Mouse (Mus musculus) C2C12 (cell line): Measurements from ENCODE around the gene 2900011O08Rik. TPM values are rescaled to one million over a fixed set of nuclear protein-coding genes. Genes with fewer than 3 reads are reported as not detected.

Experiments used
- H3K27me3 ChIP-seq: one replicate; pipeline ENCODE4 v1.6.1; 2011; ENCODE audit not compliant: control insufficient read depth, insufficient read depth, insufficient read length
- H3K36me3 ChIP-seq: one replicate; pipeline ENCODE4 v1.6.1; 2011; ENCODE audit not compliant: control insufficient read depth, insufficient read depth
- H3K4me3 ChIP-seq: one replicate; pipeline ENCODE4 v1.5.1; 2011; ENCODE audit warnings: mild to moderate bottlenecking, control low read depth; ENCODE audit not compliant: poor library complexity, insufficient read depth, severe bottlenecking
- H3K79me2 ChIP-seq: one replicate; pipeline ENCODE4 v1.6.1; 2011; ENCODE audit not compliant: control insufficient read depth, insufficient read depth
- H3K79me3 ChIP-seq: one replicate; pipeline ENCODE4 v1.6.1; 2011; ENCODE audit warnings: low read depth, control low read depth
- H3ac ChIP-seq: one replicate; pipeline ENCODE3; 2011; ENCODE audit warnings: low read depth; ENCODE audit not compliant: control insufficient read depth, insufficient read length
- CEBPB ChIP-seq: IDR thresholded peaks from one replicate; pipeline ENCODE4 v1.6.1; 2011; ENCODE audit warnings: low read depth, mild to moderate bottlenecking, control low read depth, moderate library complexity
- CTCF ChIP-seq: IDR thresholded peaks from one replicate; pipeline ENCODE4 v1.5.1; 2011; ENCODE audit not compliant: control insufficient read depth, insufficient read depth, insufficient read length
- FOSL1 ChIP-seq: IDR thresholded peaks from one replicate; pipeline ENCODE4 v1.8.0; 2011; ENCODE audit warnings: mild to moderate bottlenecking, low read length; ENCODE audit not compliant: poor library complexity, insufficient read depth, severe bottlenecking
- MAX ChIP-seq: IDR thresholded peaks from one replicate; pipeline ENCODE4 v1.6.1; 2011; ENCODE audit warnings: mild to moderate bottlenecking, control low read depth
- MYOD1 ChIP-seq: IDR thresholded peaks from one replicate; pipeline ENCODE4 v1.6.1; 2011; ENCODE audit warnings: low read depth; ENCODE audit not compliant: control insufficient read depth, insufficient read length
- MYOG ChIP-seq: IDR thresholded peaks from one replicate; pipeline ENCODE4 v1.6.1; 2011; ENCODE audit not compliant: control insufficient read depth, insufficient read length; ENCODE audit errors: extremely low read depth
- USF1 ChIP-seq: IDR thresholded peaks from one replicate; pipeline ENCODE4 v1.6.1; 2011; ENCODE audit warnings: low read depth, mild to moderate bottlenecking, control low read depth, moderate library complexity
- polyA plus RNA-seq: library from polyadenylated mRNA; unstranded; fragments of >200 nt; fragmentation: generic; extraction: Trizol; gene quantifications from one replicate; pipeline ENCODE4 v1.2.1, GENCODE M21; 2012; ENCODE audit warnings: missing spikeins

The 2900011O08Rik gene
- polyA plus RNA-seq, 1 experiment: 0.02 TPM

DNA sequence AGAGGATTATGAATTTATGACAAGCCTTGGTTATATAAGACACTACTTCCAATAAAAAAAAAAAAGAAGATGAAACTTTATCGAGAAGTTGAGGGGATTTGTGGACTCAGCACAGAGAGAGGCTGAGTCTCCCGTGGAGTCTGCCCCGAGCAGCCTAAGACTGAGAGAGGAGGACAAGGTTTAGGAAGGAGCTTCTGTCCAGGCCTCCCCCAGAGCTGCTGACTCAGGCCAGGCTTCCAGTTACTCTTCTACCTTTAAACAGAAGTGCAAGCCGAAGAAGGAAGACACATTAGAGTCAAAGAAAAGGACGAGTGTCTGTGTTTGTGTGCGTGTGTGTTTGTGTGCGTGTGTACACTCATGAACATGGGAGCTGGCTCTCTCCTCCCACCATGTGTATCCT lies 144.4 kb downstream of the 2900011O08Rik start:
- Histone ChIP-seq H3K79me3 (no peaks in the 10 kb centered on the region), H3K4me3 (no peak overlapping the region), H3K79me2 (no peaks in the 10 kb centered on the region), H3K36me3 (peaks cover 66% of the 10 kb centered on the region), H3ac (no peak overlapping the region), H3K27me3 (no peaks in the 10 kb centered on the region)
- TF ChIP-seq MYOD1: no peak
- TF ChIP-seq CTCF: no peak
- TF ChIP-seq MAX: no peak
- no peak for TF ChIP-seq MYOG
- no peak for TF ChIP-seq USF1
- no peak for TF ChIP-seq CEBPB
- no peak for TF ChIP-seq FOSL1

DNA sequence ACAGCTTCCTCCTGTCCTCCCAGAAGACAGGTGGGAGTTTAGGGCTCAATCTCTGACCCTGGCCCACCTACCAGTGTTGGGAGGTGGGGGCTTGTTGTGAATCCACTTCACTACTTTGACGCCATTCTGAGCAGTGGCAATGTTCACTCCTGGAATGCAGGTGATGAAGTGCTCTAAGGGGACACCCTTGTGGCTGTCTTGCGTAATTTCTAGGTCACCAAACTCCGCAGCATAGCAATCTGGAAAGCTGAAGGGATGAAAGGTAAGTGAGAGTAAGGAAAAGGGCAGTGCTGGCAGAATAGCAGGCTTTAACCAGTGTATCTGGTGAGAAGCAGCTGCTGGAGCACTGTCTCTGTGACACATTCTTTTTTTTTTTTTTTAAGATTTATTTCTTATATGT lies 145.0 kb downstream of the 2900011O08Rik start:
- TF ChIP-seq USF1: no peak
- no peak for TF ChIP-seq FOSL1
- TF ChIP-seq MYOG: no peak
- no peak for TF ChIP-seq CEBPB
- TF ChIP-seq MAX: no peak
- no peak for TF ChIP-seq CTCF
- no peak for TF ChIP-seq MYOD1

DNA sequence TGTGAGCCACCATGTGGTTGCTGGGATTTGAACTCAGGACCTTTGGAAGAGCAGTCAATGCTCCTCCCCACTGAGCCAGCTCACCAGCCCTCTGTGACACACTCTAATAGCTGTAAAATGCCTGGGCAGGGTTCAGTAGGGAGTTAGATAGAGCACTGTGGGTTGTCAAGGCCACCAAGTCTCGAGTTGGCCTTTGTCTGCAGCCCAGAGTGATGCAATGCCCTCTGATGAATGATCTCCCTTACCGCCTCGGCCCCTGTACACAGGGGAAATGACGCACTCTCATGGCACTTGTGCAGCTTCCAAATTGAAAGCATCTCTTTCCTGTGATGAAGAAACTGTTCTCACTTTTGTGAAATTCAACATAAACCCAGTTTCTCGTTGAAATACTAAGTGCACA lies 145.4 kb downstream of the 2900011O08Rik start:
- H3ac ChIP-seq: no peak overlapping the region
- H3K79me3 ChIP-seq: no peaks in the 10 kb centered on the region
- H3K4me3 ChIP-seq: no peak overlapping the region
- H3K79me2 ChIP-seq: no peaks in the 10 kb centered on the region
- TF ChIP-seq USF1 (no peak), CEBPB (no peak), FOSL1 (no peak), CTCF (no peak), MYOG (no peak), MAX (no peak), MYOD1 (no peak)
- no peaks in the 10 kb centered on the region for H3K27me3 ChIP-seq
- H3K36me3 ChIP-seq: peaks cover 67% of the 10 kb centered on the region

More for the DNA sequence above, 145.0 kb downstream of the 2900011O08Rik start:
- Histone ChIP-seq H3K4me3 (no peak overlapping the region), H3K79me2 (no peaks in the 10 kb centered on the region), H3K79me3 (no peaks in the 10 kb centered on the region), H3K27me3 (no peaks in the 10 kb centered on the region), H3K36me3 (peaks cover 66% of the 10 kb centered on the region), H3ac (no peak overlapping the region)

DNA sequence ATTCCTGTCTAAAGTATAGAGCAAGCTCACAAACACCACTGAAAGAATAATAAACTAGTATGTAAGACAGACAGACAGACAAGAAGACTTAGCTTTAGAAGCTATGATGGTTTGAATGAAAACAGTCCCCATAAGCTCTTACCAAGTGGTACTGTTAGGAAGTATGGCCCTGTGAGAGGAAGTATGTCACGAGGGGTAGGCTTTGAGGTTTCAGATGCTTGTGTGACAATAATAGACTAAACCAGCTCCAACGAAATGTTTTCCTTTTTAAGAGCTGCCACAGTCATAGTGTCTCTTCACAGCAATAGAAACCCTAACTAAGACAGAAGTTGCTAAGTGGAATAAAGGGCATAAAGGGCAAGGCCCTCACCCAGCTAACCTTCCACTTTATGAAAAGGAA lies 148.6 kb downstream of the 2900011O08Rik start:
- no peak overlapping the region for H3K4me3 ChIP-seq
- H3K36me3 ChIP-seq: peaks cover 73% of the 10 kb centered on the region
- TF ChIP-seq CTCF: no peak
- no peak for TF ChIP-seq FOSL1
- no peak for TF ChIP-seq MYOG
- no peak for TF ChIP-seq USF1
- TF ChIP-seq MAX: no peak
- TF ChIP-seq CEBPB: no peak
- no peak for TF ChIP-seq MYOD1
- H3K27me3 ChIP-seq: no peaks in the 10 kb centered on the region
- no peaks in the 10 kb centered on the region for H3K79me3 ChIP-seq
- H3ac ChIP-seq: no peak overlapping the region
- no peaks in the 10 kb centered on the region for H3K79me2 ChIP-seq

DNA sequence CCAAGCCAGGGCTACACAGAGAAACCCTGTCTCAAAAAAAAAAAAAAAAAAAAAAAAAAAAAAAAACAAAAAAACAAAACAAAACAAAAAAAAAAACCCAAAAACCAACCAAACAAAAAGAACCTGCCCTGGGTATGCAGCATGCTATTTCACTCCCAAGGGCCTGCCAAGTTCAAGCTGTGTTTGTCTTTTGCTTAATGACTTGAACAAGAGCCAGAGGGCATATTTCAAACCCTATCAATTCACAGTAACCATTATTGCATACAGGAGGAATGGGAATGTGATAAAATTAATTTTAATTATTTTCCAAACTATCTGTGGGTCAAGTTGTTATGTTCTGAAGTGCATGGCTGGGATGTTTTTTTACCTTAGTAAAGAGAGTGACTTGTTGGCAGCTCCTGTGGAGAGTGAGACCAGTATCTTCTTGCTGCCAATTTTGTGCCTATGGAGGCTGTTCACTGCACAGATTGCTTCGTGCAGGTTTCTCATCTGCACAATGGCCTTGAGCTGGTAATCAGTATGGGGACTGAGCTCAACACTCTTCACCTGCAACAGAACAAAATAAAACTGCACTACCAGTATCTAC lies 151.7 kb downstream of the 2900011O08Rik start:
- no peak for TF ChIP-seq CTCF
- no peak for TF ChIP-seq MAX
- TF ChIP-seq MYOD1: no peak
- no peak for TF ChIP-seq MYOG
- TF ChIP-seq FOSL1: no peak
- no peak for TF ChIP-seq CEBPB
- no peak for TF ChIP-seq USF1
- no peaks in the 10 kb centered on the region for H3K79me2 ChIP-seq
- no peak overlapping the region for H3ac ChIP-seq
- no peaks in the 10 kb centered on the region for H3K27me3 ChIP-seq
- H3K4me3 ChIP-seq: no peak overlapping the region
- H3K36me3 ChIP-seq: peaks cover 75% of the 10 kb centered on the region
- no peaks in the 10 kb centered on the region for H3K79me3 ChIP-seq

DNA sequence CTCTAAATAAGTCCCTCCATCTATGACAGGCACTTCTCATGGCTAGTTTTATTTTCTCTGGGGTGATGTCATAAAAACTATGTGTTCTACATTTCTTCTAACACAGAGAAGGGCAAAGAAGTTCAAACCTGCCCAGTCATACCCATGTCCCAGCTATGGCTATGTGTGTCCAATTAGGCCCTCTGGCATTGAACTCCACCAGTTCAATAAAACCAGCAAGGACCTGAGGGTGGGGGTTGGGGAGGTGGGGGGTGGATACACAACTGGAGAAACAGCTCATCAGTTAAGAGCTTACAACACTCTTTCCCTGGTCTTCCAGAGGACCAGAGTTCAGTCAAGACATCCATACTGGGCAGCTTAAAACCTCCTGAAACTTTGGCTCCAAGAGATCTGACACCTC lies 152.7 kb downstream of the 2900011O08Rik start:
- no peaks in the 10 kb centered on the region for H3K79me3 ChIP-seq
- no peak overlapping the region for H3K4me3 ChIP-seq
- no peak overlapping the region for H3ac ChIP-seq
- TF ChIP-seq USF1 (no peak), MYOG (no peak), CEBPB (no peak), MAX (no peak), FOSL1 (no peak), CTCF (no peak)
- H3K27me3 ChIP-seq: no peaks in the 10 kb centered on the region
- H3K79me2 ChIP-seq: no peaks in the 10 kb centered on the region
- H3K36me3 ChIP-seq: peaks cover 77% of the 10 kb centered on the region
